ENCODE assay signal across 8 mouse cellular contexts in genomic region chr6:113308141-113308540, GRCm38 (mm10). TPM values are rescaled to one million over a fixed set of nuclear protein-coding genes. Genes with fewer than 3 reads are reported as not detected.
DNase-seq lines count a peak whose midpoint lies in the region; ATAC-seq and TF ChIP-seq lines count a peak whose summit lies in the region.

No protein-coding gene starts in this region.

- intact Hi-C loops in gastrocnemius, adult 2 months (cut with DNase I), result loop anchor here (2.0 to 5.0 kb wide), 2 partner anchors 15 to 271 kb away; no protein-coding TSS in a partner anchor
- intact Hi-C loops in left cerebral cortex, postnatal 25 days (cut with DNase I), result loop anchor here (5.0 kb wide), 3 partner anchors 116 to 261 kb away; partner anchors contain the start of gene Thumpd3
- intact Hi-C loops in gastrocnemius, postnatal 14 days (cut with DNase I; ENCODE audit: low total_unique reads), result loop anchor here (10.0 kb wide), 1 partner anchor 273 kb away; no protein-coding TSS in a partner anchor

- H3K9ac ChIP-seq in hindbrain, embryonic 16.5 days (ENCODE audit: low read depth, low read length), result peak overlapping the region; percentile 96
- peak overlapping the region; percentile 93 for H3K9ac ChIP-seq in midbrain, embryonic 15.5 days

- peak overlapping the region; percentile 99 for H3K4me2 ChIP-seq in hindbrain, embryonic 16.5 days (ENCODE audit: low read length)
- peak overlapping the region; percentile 91 for H3K4me2 ChIP-seq in midbrain, embryonic 15.5 days

- peak overlapping the region; percentile 100 for H3K27ac ChIP-seq in gastrocnemius, adult 2 months
- peak overlapping the region; percentile 100 for H3K27ac ChIP-seq in embryonic facial prominence, embryonic 10.5 days (replicated peaks)
- H3K27ac ChIP-seq in hindbrain, embryonic 16.5 days (ENCODE audit: low read depth, low read length), result no peak overlapping the region; the same call in 1 of the 2 replicates
- H3K27ac ChIP-seq in midbrain, embryonic 15.5 days, result peak overlapping the region; percentile 93; the same call in 1 of the 2 replicates

- H3K27me3 ChIP-seq in embryonic facial prominence, embryonic 10.5 days (replicated peaks; ENCODE audit: low read depth, poor library complexity, severe bottlenecking), result no peaks in the 10 kb centered on the region
- no peaks in the 10 kb centered on the region for H3K27me3 ChIP-seq in hindbrain, embryonic 16.5 days (replicated peaks; ENCODE audit: control insufficient read depth, insufficient read depth, low read length)
- no peaks in the 10 kb centered on the region for H3K27me3 ChIP-seq in midbrain, embryonic 15.5 days (replicated peaks)

- ATAC-seq in hindbrain, embryonic 16.5 days, result no peak
- no peak for ATAC-seq in midbrain, embryonic 15.5 days (replicated peaks)

- 39% methylated on average over 5 of the region's 5 CpGs for WGBS in embryonic facial prominence, embryonic 10.5 days
- 29% methylated on average over 5 of the region's 5 CpGs for WGBS in hindbrain, embryonic 16.5 days
- WGBS in midbrain, embryonic 15.5 days, result 34% methylated on average over 5 of the region's 5 CpGs

- DNase-seq in gastrocnemius, adult 2 months, result peak; percentile 37
- no peak for DNase-seq in gastrocnemius, postnatal 4 days (ENCODE audit: low spot score in 2 of 2)
- peak; percentile 82 for DNase-seq in NIH3T3 (ENCODE audit: low read depth)
- no peak for DNase-seq in embryonic facial prominence, embryonic 10.5 days (ENCODE audit: low spot score)
- DNase-seq in left cerebral cortex, postnatal 25 days (ENCODE audit: low spot score in 2 of 2), result peak; percentile 36 to 67
- no peak for DNase-seq in gastrocnemius, postnatal 14 days

- peak overlapping the region; percentile 94 for H3K4me3 ChIP-seq in gastrocnemius, adult 2 months
- H3K4me3 ChIP-seq in embryonic facial prominence, embryonic 10.5 days, result peak overlapping the region; percentile 99
- peak overlapping the region; percentile 83 for H3K4me3 ChIP-seq in hindbrain, embryonic 16.5 days (ENCODE audit: low read length)
- peak overlapping the region; percentile 83 for H3K4me3 ChIP-seq in midbrain, embryonic 15.5 days

- no peaks in the 10 kb centered on the region for H3K9me3 ChIP-seq in embryonic facial prominence, embryonic 10.5 days
- no peaks in the 10 kb centered on the region for H3K9me3 ChIP-seq in hindbrain, embryonic 16.5 days (ENCODE audit: control insufficient read depth, low read length)
- H3K9me3 ChIP-seq in midbrain, embryonic 15.5 days, result no peaks in the 10 kb centered on the region

- peaks cover 30% of the 10 kb centered on the region for H3K4me1 ChIP-seq in embryonic facial prominence, embryonic 10.5 days
- peaks cover 18% of the 10 kb centered on the region for H3K4me1 ChIP-seq in hindbrain, embryonic 16.5 days (ENCODE audit: control insufficient read depth, insufficient read depth, low read depth, low read length)
- peaks cover 23% of the 10 kb centered on the region for H3K4me1 ChIP-seq in midbrain, embryonic 15.5 days

- peaks cover 41% of the 10 kb centered on the region for H3K36me3 ChIP-seq in embryonic facial prominence, embryonic 10.5 days (replicated peaks)
- H3K36me3 ChIP-seq in hindbrain, embryonic 16.5 days (ENCODE audit: control insufficient read depth, insufficient read depth, low read length), result peaks cover 2% of the 10 kb centered on the region; the same call in 1 of the 2 replicates
- peaks cover 3% of the 10 kb centered on the region; the same call in 1 of the 2 replicates for H3K36me3 ChIP-seq in midbrain, embryonic 15.5 days (replicated peaks)

- TF ChIP-seq CTCF in gastrocnemius, adult 2 months (IDR thresholded peaks at IDR 0.05), result peak; percentile 48

RNA-seq across cellular contexts. Expression of gene Brpf1, which starts 1.2 kb away (rescaled TPM):
- total RNA-seq in gastrocnemius, adult 2 months (2021), result 10 to 100 TPM; 10.2 to 10.3 TPM
- total RNA-seq in gastrocnemius, postnatal 4 days (2021), result 10 to 100 TPM; 20.9 to 25.5 TPM
- 24.8 and 26.0 TPM in 2 replicates for polyA plus RNA-seq in embryonic facial prominence, embryonic 10.5 days (2016; fragmentation: Nextera tagmentation; extraction: Ambion mirVana)
- 12.4 and 15.5 TPM in 2 replicates for polyA plus RNA-seq in hindbrain, embryonic 16.5 days (2015; fragmentation: Nextera tagmentation; extraction: Ambion mirVana)
- total RNA-seq in left cerebral cortex, postnatal 25 days (2021), result 10 to 100 TPM; 29.2 to 29.6 TPM
- polyA plus RNA-seq in midbrain, embryonic 15.5 days (2015; fragmentation: Nextera tagmentation; extraction: Ambion mirVana), result 17.9 and 18.9 TPM in 2 replicates
- 10 to 100 TPM in 1 of 2 experiments, 1 to 10 TPM in 1; 9.9 to 10.7 TPM for total RNA-seq in gastrocnemius, postnatal 14 days (2021)

RNA-seq across cellular contexts. Expression of gene Ogg1, which starts 18.6 kb away (rescaled TPM):
- total RNA-seq in gastrocnemius, adult 2 months (2021), result 1 to 10 TPM; 3.9 to 5.2 TPM
- total RNA-seq in gastrocnemius, postnatal 4 days (2021), result 10 to 100 TPM in 1 of 2 experiments, 1 to 10 TPM in 1; 7.8 to 10.1 TPM
- 17.8 and 20.0 TPM in 2 replicates for polyA plus RNA-seq in embryonic facial prominence, embryonic 10.5 days (2016; fragmentation: Nextera tagmentation; extraction: Ambion mirVana)
- 7.0 and 10.6 TPM in 2 replicates for polyA plus RNA-seq in hindbrain, embryonic 16.5 days (2015; fragmentation: Nextera tagmentation; extraction: Ambion mirVana)
- total RNA-seq in left cerebral cortex, postnatal 25 days (2021), result 1 to 10 TPM; 6.0 to 6.1 TPM
- 9.6 and 11.1 TPM in 2 replicates for polyA plus RNA-seq in midbrain, embryonic 15.5 days (2015; fragmentation: Nextera tagmentation; extraction: Ambion mirVana)
- total RNA-seq in gastrocnemius, postnatal 14 days (2021), result 1 to 10 TPM; 5.1 to 6.8 TPM

RNA-seq across cellular contexts. Expression of gene Cpne9, which starts 26.0 kb away (rescaled TPM):
- not detected for total RNA-seq in gastrocnemius, adult 2 months (2021)
- total RNA-seq in gastrocnemius, postnatal 4 days (2021), result under 1 TPM in 1 of 2 experiments, not detected in 1; 0.36 TPM
- 0.04 and 0.11 TPM in 2 replicates for polyA plus RNA-seq in embryonic facial prominence, embryonic 10.5 days (2016; fragmentation: Nextera tagmentation; extraction: Ambion mirVana)
- polyA plus RNA-seq in hindbrain, embryonic 16.5 days (2015; fragmentation: Nextera tagmentation; extraction: Ambion mirVana), result 9.1 and 9.6 TPM in 2 replicates
- total RNA-seq in left cerebral cortex, postnatal 25 days (2021), result 10 to 100 TPM; 65.3 to 72.2 TPM
- 2.0 and 2.3 TPM in 2 replicates for polyA plus RNA-seq in midbrain, embryonic 15.5 days (2015; fragmentation: Nextera tagmentation; extraction: Ambion mirVana)
- under 1 TPM in 1 of 2 experiments, not detected in 1; 0.14 TPM for total RNA-seq in gastrocnemius, postnatal 14 days (2021)

RNA-seq across cellular contexts. Expression of gene Camk1, which starts 35.6 kb away (rescaled TPM):
- total RNA-seq in gastrocnemius, adult 2 months (2021), result 10 to 100 TPM; 39.3 to 39.5 TPM
- 10 to 100 TPM; 47.5 to 49.5 TPM for total RNA-seq in gastrocnemius, postnatal 4 days (2021)
- polyA plus RNA-seq in embryonic facial prominence, embryonic 10.5 days (2016; fragmentation: Nextera tagmentation; extraction: Ambion mirVana), result 47.0 and 48.9 TPM in 2 replicates
- 119 and 128 TPM in 2 replicates for polyA plus RNA-seq in hindbrain, embryonic 16.5 days (2015; fragmentation: Nextera tagmentation; extraction: Ambion mirVana)
- total RNA-seq in left cerebral cortex, postnatal 25 days (2021), result 100 to 1,000 TPM; 109 to 126 TPM
- 117 and 124 TPM in 2 replicates for polyA plus RNA-seq in midbrain, embryonic 15.5 days (2015; fragmentation: Nextera tagmentation; extraction: Ambion mirVana)
- total RNA-seq in gastrocnemius, postnatal 14 days (2021), result 10 to 100 TPM; 28.7 to 31.9 TPM

Comparison
In these comparisons a context has a peak if more than half of its experiments do, and no peak if none do; other contexts are left out.
1. DNase-seq: peak in gastrocnemius, adult 2 months (single experiment), NIH3T3 (single experiment) and left cerebral cortex, postnatal 25 days (2 of 2); none in gastrocnemius, postnatal 4 days (0 of 2), embryonic facial prominence, embryonic 10.5 days (single experiment) and gastrocnemius, postnatal 14 days (single experiment).
2. RNA of gene Cpne9, which starts 26.0 kb away (total RNA-seq): 65.3 to 72.2 TPM in left cerebral cortex, postnatal 25 days; 0.36 TPM in gastrocnemius, postnatal 4 days, 0.14 TPM in gastrocnemius, postnatal 14 days and not detected in gastrocnemius, adult 2 months; every median in the first group is over 10 times any median in the second.
3. Peak in every context shown above with its lines, with median percentiles within 50 percentile points of each other: H3K4me3 ChIP-seq.